Mouse (Mus musculus) hematopoietic stem cell, adult 5-6 weeks (primary cell): ENCODE data around the gene Gm17455. TPM values are rescaled to one million over a fixed set of nuclear protein-coding genes. Genes with fewer than 3 reads are reported as not detected.
A peak's percentile ranks its signal among the peaks of the same experiment; 100 is the strongest.

Experiments
- ATAC-seq, 2 experiments: fragments of 125-278 bp in 1 of 2; replicated peaks in 1 of 2; 2 replicates each; pipeline ENCODE4 v1.8.0; 2016 to 2017; ENCODE audit warnings: inconsistent platforms in 2 of 2, mild to moderate bottlenecking in 2 of 2, moderate number of reproducible peaks in 2 of 2, low read depth in 1 of 2, moderate TSS enrichment in 1 of 2; ENCODE audit not compliant: low FRiP score in 2 of 2, poor library complexity in 2 of 2, severe bottlenecking in 2 of 2, insufficient read depth in 1 of 2, low TSS enrichment in 1 of 2
- total RNA-seq: library from RNA; stranded (forward); fragments of 172-1452, 232-1000 nt; gene quantifications from 2 replicates; pipeline ENCODE4 v1.2.3, GENCODE M21; 2017

Gene Gm17455
- total RNA-seq, 1 experiment from 2014 or later = not detected

GRCm38 (mm10) chr10:60370098-60370497, 29.4 kb upstream of the Gm17455 start:
- ATAC-seq = no peak

- ATAC-seq = peak; percentile 13 to 25; a peak in 3 of 4 replicates
These were observed 28.9 kb upstream of the Gm17455 start for GRCm38 (mm10) chr10:60370601-60371061.

- peak; percentile 46 to 70 for ATAC-seq
These were observed 27.7 kb upstream of the Gm17455 start for GRCm38 (mm10) chr10:60371596-60372386.

- no peak for ATAC-seq
These were observed 26.0 kb upstream of the Gm17455 start for GRCm38 (mm10) chr10:60373543-60373936.

GRCm38 (mm10) chr10:60373937-60374578, 25.5 kb upstream of the Gm17455 start:
- no peak for ATAC-seq

- ATAC-seq = no peak
These were observed 22.8 kb upstream of the Gm17455 start for GRCm38 (mm10) chr10:60376704-60377103.

- no peak for ATAC-seq
These were observed 20.0 kb upstream of the Gm17455 start for GRCm38 (mm10) chr10:60379419-60379957.

- no peak for ATAC-seq
These were observed 19.3 kb upstream of the Gm17455 start for GRCm38 (mm10) chr10:60380229-60380628.

- no peak for ATAC-seq
These were observed 18.2 kb upstream of the Gm17455 start for GRCm38 (mm10) chr10:60381142-60381925.

- ATAC-seq = peak; percentile 38 to 49
These were observed 11.2 kb upstream of the Gm17455 start for GRCm38 (mm10) chr10:60388332-60388731.

- ATAC-seq = peak; percentile 85 to 90
These were observed 10.1 kb upstream of the Gm17455 start for GRCm38 (mm10) chr10:60389447-60389865.

GRCm38 (mm10) chr10:60390177-60390903, 9.2 kb upstream of the Gm17455 start:
- no peak for ATAC-seq

- ATAC-seq = peak in 1 of 2 experiments; percentile 12; a peak in 1 of 4 replicates
These were observed 8.6 kb upstream of the Gm17455 start for GRCm38 (mm10) chr10:60390904-60391420.

- ATAC-seq = no peak
These were observed 7.9 kb upstream of the Gm17455 start for GRCm38 (mm10) chr10:60391661-60392060.

- no peak for ATAC-seq
These were observed 4.6 kb upstream of the Gm17455 start for GRCm38 (mm10) chr10:60394936-60395335.

- ATAC-seq = no peak
These were observed 3.9 kb upstream of the Gm17455 start for GRCm38 (mm10) chr10:60395605-60396004.
